In genomic region chr7:105418106-105418505, GRCm38 (mm10) we compare ENCODE assay signal across 27 mouse cellular contexts. TPM values are rescaled to one million over a fixed set of nuclear protein-coding genes. Genes with fewer than 3 reads are reported as not detected.
DNase-seq lines count a peak whose midpoint lies in the region; ATAC-seq lines count a peak whose summit lies in the region.
"Had no signal": no experiment of that assay in that cellular context is flagged by ENCODE, and none has a peak within 500 bp of the region (broad histone marks: within the 10 kb centered on the region; RNA-seq: fewer than 3 reads in every experiment).

No protein-coding gene starts in this region.

- H3K27me3 ChIP-seq in forebrain, embryonic 16.5 days (replicated peaks; ENCODE audit: control insufficient read depth, insufficient read depth, low read length) = no peaks in the 10 kb centered on the region
- no peaks in the 10 kb centered on the region for H3K27me3 ChIP-seq in forebrain, embryonic 15.5 days
- no peaks in the 10 kb centered on the region for H3K27me3 ChIP-seq in hindbrain, embryonic 16.5 days (replicated peaks; ENCODE audit: control insufficient read depth, insufficient read depth, low read length)
- H3K27me3 ChIP-seq in hindbrain, embryonic 12.5 days = no peaks in the 10 kb centered on the region
- H3K27me3 ChIP-seq in midbrain, embryonic 16.5 days (ENCODE audit: control insufficient read depth, insufficient read depth, low read depth, low read length) = no peaks in the 10 kb centered on the region
- no peaks in the 10 kb centered on the region for H3K27me3 ChIP-seq in midbrain, embryonic 14.5 days (ENCODE audit: control insufficient read depth, insufficient read depth, low read length)
- H3K27me3 ChIP-seq: heart, embryonic 12.5 days; intestine, embryonic 15.5 days had no signal

- DNase-seq in midbrain, embryonic 14.5 days = no peak
- no peak for DNase-seq in gastrocnemius, postnatal 10 days
- DNase-seq: adrenal gland, postnatal 10 days; B cell, adult 2 months; cerebellum, adult 18-20 months; cerebellum, adult 9-11 months; cerebellum, postnatal 36 days; kidney, adult 18-20 months had no signal

- H3K9ac ChIP-seq in forebrain, embryonic 16.5 days (replicated peaks; ENCODE audit: low read depth, low read length) = no peak overlapping the region
- H3K9ac ChIP-seq in forebrain, embryonic 15.5 days (replicated peaks) = no peak overlapping the region
- no peak overlapping the region for H3K9ac ChIP-seq in hindbrain, embryonic 16.5 days (ENCODE audit: low read depth, low read length)
- no peak overlapping the region for H3K9ac ChIP-seq in hindbrain, embryonic 12.5 days
- H3K9ac ChIP-seq in midbrain, embryonic 16.5 days (ENCODE audit: low read depth, low read length) = no peak overlapping the region
- H3K9ac ChIP-seq in midbrain, embryonic 14.5 days (replicated peaks; ENCODE audit: low read length) = no peak overlapping the region
- H3K9ac ChIP-seq: heart, embryonic 12.5 days; intestine, embryonic 15.5 days had no signal

- no peak overlapping the region for H3K4me2 ChIP-seq in forebrain, embryonic 16.5 days (ENCODE audit: low read length)
- no peak overlapping the region for H3K4me2 ChIP-seq in forebrain, embryonic 15.5 days (replicated peaks)
- H3K4me2 ChIP-seq in hindbrain, embryonic 16.5 days (ENCODE audit: low read length) = no peak overlapping the region
- H3K4me2 ChIP-seq in hindbrain, embryonic 12.5 days (replicated peaks) = no peak overlapping the region
- H3K4me2 ChIP-seq in midbrain, embryonic 16.5 days (ENCODE audit: low read length) = no peak overlapping the region
- H3K4me2 ChIP-seq in midbrain, embryonic 14.5 days (ENCODE audit: low read length) = no peak overlapping the region
- H3K4me2 ChIP-seq: heart, embryonic 12.5 days; intestine, embryonic 15.5 days had no signal

- H3K9me3 ChIP-seq in forebrain, embryonic 16.5 days (ENCODE audit: control insufficient read depth, low read length) = no peaks in the 10 kb centered on the region
- H3K9me3 ChIP-seq in forebrain, embryonic 15.5 days = no peaks in the 10 kb centered on the region
- H3K9me3 ChIP-seq in hindbrain, embryonic 16.5 days (ENCODE audit: control insufficient read depth, low read length) = no peaks in the 10 kb centered on the region
- H3K9me3 ChIP-seq in hindbrain, embryonic 12.5 days (replicated peaks) = no peaks in the 10 kb centered on the region
- no peaks in the 10 kb centered on the region for H3K9me3 ChIP-seq in midbrain, embryonic 16.5 days (replicated peaks; ENCODE audit: control insufficient read depth, low read length, poor library complexity, severe bottlenecking)
- H3K9me3 ChIP-seq in midbrain, embryonic 14.5 days (ENCODE audit: control insufficient read depth, low read length) = no peaks in the 10 kb centered on the region
- H3K9me3 ChIP-seq: embryonic facial prominence, embryonic 10.5 days; G1E; heart, embryonic 12.5 days; intestine, embryonic 15.5 days had no signal

- WGBS in forebrain, embryonic 16.5 days = 75% methylated on average over 5 of the region's 5 CpGs
- WGBS in forebrain, embryonic 15.5 days = 77% methylated on average over 5 of the region's 5 CpGs
- WGBS in hindbrain, embryonic 16.5 days = 70% methylated on average over 5 of the region's 5 CpGs
- 77% methylated on average over 5 of the region's 5 CpGs for WGBS in hindbrain, embryonic 12.5 days
- 74% methylated on average over 5 of the region's 5 CpGs for WGBS in midbrain, embryonic 16.5 days
- WGBS in midbrain, embryonic 14.5 days = 86% methylated on average over 5 of the region's 5 CpGs

- peak; percentile 45; the same call in 1 of the 2 replicates for ATAC-seq in forebrain, embryonic 16.5 days
- no peak for ATAC-seq in forebrain, embryonic 15.5 days (replicated peaks)
- peak; percentile 42; the same call in 1 of the 2 replicates for ATAC-seq in hindbrain, embryonic 16.5 days
- no peak for ATAC-seq in hindbrain, embryonic 12.5 days (ENCODE audit: low FRiP score)
- peak; percentile 84 for ATAC-seq in midbrain, embryonic 16.5 days
- ATAC-seq in midbrain, embryonic 14.5 days (ENCODE audit: low FRiP score, low TSS enrichment) = no peak
- ATAC-seq: CD4-positive, CD25-positive, alpha-beta regulatory T cell, adult 4 months; forebrain, embryonic 14.5 days; intestine, embryonic 15.5 days had no signal

- H3K27ac ChIP-seq in forebrain, embryonic 16.5 days (ENCODE audit: low read length) = no peak overlapping the region
- H3K27ac ChIP-seq in forebrain, embryonic 15.5 days (replicated peaks) = no peak overlapping the region
- no peak overlapping the region for H3K27ac ChIP-seq in hindbrain, embryonic 16.5 days (ENCODE audit: low read depth, low read length)
- H3K27ac ChIP-seq in hindbrain, embryonic 12.5 days = no peak overlapping the region
- no peak overlapping the region for H3K27ac ChIP-seq in midbrain, embryonic 16.5 days (ENCODE audit: low read length)
- no peak overlapping the region for H3K27ac ChIP-seq in midbrain, embryonic 14.5 days (replicated peaks; ENCODE audit: low read depth, low read length)
- H3K27ac ChIP-seq: embryonic facial prominence, embryonic 10.5 days; intestine, embryonic 15.5 days had no signal

- H3K36me3 ChIP-seq in forebrain, embryonic 16.5 days (ENCODE audit: control insufficient read depth, insufficient read depth) = no peaks in the 10 kb centered on the region
- no peaks in the 10 kb centered on the region for H3K36me3 ChIP-seq in forebrain, embryonic 15.5 days
- no peaks in the 10 kb centered on the region for H3K36me3 ChIP-seq in hindbrain, embryonic 16.5 days (ENCODE audit: control insufficient read depth, insufficient read depth, low read length)
- no peaks in the 10 kb centered on the region for H3K36me3 ChIP-seq in hindbrain, embryonic 12.5 days
- no peaks in the 10 kb centered on the region for H3K36me3 ChIP-seq in midbrain, embryonic 16.5 days (ENCODE audit: control insufficient read depth, insufficient read depth, low read length)
- H3K36me3 ChIP-seq in midbrain, embryonic 14.5 days (ENCODE audit: control insufficient read depth, insufficient read depth, low read length) = no peaks in the 10 kb centered on the region
- H3K36me3 ChIP-seq: embryonic facial prominence, embryonic 10.5 days; G1E; heart, embryonic 12.5 days; intestine, embryonic 15.5 days had no signal

- no peaks in the 10 kb centered on the region for H3K4me1 ChIP-seq in forebrain, embryonic 16.5 days (replicated peaks; ENCODE audit: control insufficient read depth, insufficient read depth, low read length)
- H3K4me1 ChIP-seq in forebrain, embryonic 15.5 days = no peaks in the 10 kb centered on the region
- no peaks in the 10 kb centered on the region for H3K4me1 ChIP-seq in hindbrain, embryonic 16.5 days (ENCODE audit: control insufficient read depth, insufficient read depth, low read depth, low read length)
- H3K4me1 ChIP-seq in hindbrain, embryonic 12.5 days = no peaks in the 10 kb centered on the region
- no peaks in the 10 kb centered on the region for H3K4me1 ChIP-seq in midbrain, embryonic 16.5 days (ENCODE audit: control insufficient read depth, insufficient read depth, low read length)
- no peaks in the 10 kb centered on the region for H3K4me1 ChIP-seq in midbrain, embryonic 14.5 days (ENCODE audit: control insufficient read depth, insufficient read depth, low read length)
- H3K4me1 ChIP-seq: embryonic facial prominence, embryonic 10.5 days; intestine, embryonic 15.5 days had no signal

- no peak overlapping the region for H3K4me3 ChIP-seq in forebrain, embryonic 16.5 days (replicated peaks; ENCODE audit: low read length)
- H3K4me3 ChIP-seq in forebrain, embryonic 15.5 days = no peak overlapping the region
- H3K4me3 ChIP-seq in hindbrain, embryonic 16.5 days (ENCODE audit: low read length) = no peak overlapping the region
- no peak overlapping the region for H3K4me3 ChIP-seq in hindbrain, embryonic 12.5 days
- H3K4me3 ChIP-seq in midbrain, embryonic 16.5 days (ENCODE audit: low read depth, low read length) = no peak overlapping the region
- no peak overlapping the region for H3K4me3 ChIP-seq in midbrain, embryonic 14.5 days (replicated peaks; ENCODE audit: low read depth, low read length)
- H3K4me3 ChIP-seq: embryonic facial prominence, embryonic 10.5 days; heart, embryonic 12.5 days; intestine, embryonic 15.5 days had no signal

RNA-seq across cellular contexts. Expression of gene Cckbr, which starts 7.4 kb away (rescaled TPM):
- 1.2 and 2.6 TPM in 2 replicates for polyA plus RNA-seq in forebrain, embryonic 16.5 days (2015; fragmentation: Nextera tagmentation; extraction: Ambion mirVana)
- polyA plus RNA-seq in forebrain, embryonic 15.5 days (2015; fragmentation: Nextera tagmentation; extraction: Ambion mirVana) = 1.5 TPM in 2 replicates
- polyA plus RNA-seq in hindbrain, embryonic 16.5 days (2015; fragmentation: Nextera tagmentation; extraction: Ambion mirVana) = 7.7 and 8.1 TPM in 2 replicates
- polyA plus RNA-seq in hindbrain, embryonic 12.5 days (2016; fragmentation: Nextera tagmentation; extraction: Ambion mirVana) = 0.46 and 0.92 TPM in 2 replicates
- 6.2 and 8.5 TPM in 2 replicates for polyA plus RNA-seq in midbrain, embryonic 16.5 days (2015; fragmentation: Nextera tagmentation; extraction: Ambion mirVana)
- polyA plus RNA-seq in midbrain, embryonic 14.5 days (2014; fragmentation: Nextera tagmentation; extraction: Ambion mirVana) = 1.7 and 3.0 TPM in 2 replicates
- not detected for total RNA-seq in gastrocnemius, postnatal 10 days (2021)
- total RNA-seq: gastrocnemius, adult 8-10 months; gastrocnemius, postnatal 4 days; heart, adult 8-10 months; heart, postnatal 25 days had no signal
- polyA plus RNA-seq: CD4-positive, CD25-positive, alpha-beta regulatory T cell, adult 4 months; G1E; heart, embryonic 12.5 days; heart, embryonic 16.5 days had no signal

RNA-seq across cellular contexts. Expression of gene Cnga4, which starts 13.7 kb away (rescaled TPM):
- polyA plus RNA-seq in forebrain, embryonic 16.5 days (2015; fragmentation: Nextera tagmentation; extraction: Ambion mirVana) = 0.19 TPM in 1 of 2 replicates, not detected in the other
- polyA plus RNA-seq in forebrain, embryonic 15.5 days (2015; fragmentation: Nextera tagmentation; extraction: Ambion mirVana) = 0.09 and 0.11 TPM in 2 replicates
- 0.17 TPM in 1 of 2 replicates, not detected in the other for polyA plus RNA-seq in hindbrain, embryonic 16.5 days (2015; fragmentation: Nextera tagmentation; extraction: Ambion mirVana)
- 0.19 TPM in 1 of 2 replicates, not detected in the other for polyA plus RNA-seq in hindbrain, embryonic 12.5 days (2016; fragmentation: Nextera tagmentation; extraction: Ambion mirVana)
- 0.14 and 0.25 TPM in 2 replicates for polyA plus RNA-seq in midbrain, embryonic 16.5 days (2015; fragmentation: Nextera tagmentation; extraction: Ambion mirVana)
- 0.11 TPM in 1 of 2 replicates, not detected in the other for polyA plus RNA-seq in midbrain, embryonic 14.5 days (2014; fragmentation: Nextera tagmentation; extraction: Ambion mirVana)
- not detected for total RNA-seq in gastrocnemius, postnatal 10 days (2021)
- total RNA-seq: adrenal gland, postnatal 10 days; adrenal gland, postnatal 4 days; G1E; gastrocnemius, adult 8-10 months; gastrocnemius, postnatal 4 days; heart, adult 8-10 months; heart, postnatal 25 days had no signal
- polyA plus RNA-seq: CD4-positive, CD25-positive, alpha-beta regulatory T cell, adult 4 months; forebrain, embryonic 14.5 days; G1E; heart, embryonic 12.5 days; intestine, embryonic 15.5 days had no signal

RNA-seq across cellular contexts. Expression of gene Fam160a2, which starts 18.3 kb away (rescaled TPM):
- 50.1 and 53.6 TPM in 2 replicates for polyA plus RNA-seq in forebrain, embryonic 16.5 days (2015; fragmentation: Nextera tagmentation; extraction: Ambion mirVana)
- polyA plus RNA-seq in forebrain, embryonic 15.5 days (2015; fragmentation: Nextera tagmentation; extraction: Ambion mirVana) = 50.2 and 50.6 TPM in 2 replicates
- polyA plus RNA-seq in hindbrain, embryonic 16.5 days (2015; fragmentation: Nextera tagmentation; extraction: Ambion mirVana) = 43.4 and 43.7 TPM in 2 replicates
- polyA plus RNA-seq in hindbrain, embryonic 12.5 days (2016; fragmentation: Nextera tagmentation; extraction: Ambion mirVana) = 41.6 and 44.7 TPM in 2 replicates
- polyA plus RNA-seq in midbrain, embryonic 16.5 days (2015; fragmentation: Nextera tagmentation; extraction: Ambion mirVana) = 43.7 and 50.8 TPM in 2 replicates
- polyA plus RNA-seq in midbrain, embryonic 14.5 days (2014; fragmentation: Nextera tagmentation; extraction: Ambion mirVana) = 32.3 and 44.0 TPM in 2 replicates
- 10 to 100 TPM; 12.6 to 17.5 TPM for total RNA-seq in gastrocnemius, postnatal 10 days (2021)

RNA-seq across cellular contexts. Expression of gene Gm5901, which starts 43.3 kb away (rescaled TPM):
- not detected in 2 replicates for polyA plus RNA-seq in forebrain, embryonic 16.5 days (2015; fragmentation: Nextera tagmentation; extraction: Ambion mirVana)
- polyA plus RNA-seq in forebrain, embryonic 15.5 days (2015; fragmentation: Nextera tagmentation; extraction: Ambion mirVana) = not detected in 2 replicates
- not detected in 2 replicates for polyA plus RNA-seq in hindbrain, embryonic 16.5 days (2015; fragmentation: Nextera tagmentation; extraction: Ambion mirVana)
- not detected in 2 replicates for polyA plus RNA-seq in hindbrain, embryonic 12.5 days (2016; fragmentation: Nextera tagmentation; extraction: Ambion mirVana)
- polyA plus RNA-seq in midbrain, embryonic 16.5 days (2015; fragmentation: Nextera tagmentation; extraction: Ambion mirVana) = not detected in 2 replicates
- polyA plus RNA-seq in midbrain, embryonic 14.5 days (2014; fragmentation: Nextera tagmentation; extraction: Ambion mirVana) = not detected in 2 replicates
- total RNA-seq in gastrocnemius, postnatal 10 days (2021) = not detected
- total RNA-seq: adrenal gland, postnatal 10 days; adrenal gland, postnatal 4 days; gastrocnemius, adult 8-10 months; gastrocnemius, postnatal 4 days; heart, adult 8-10 months; heart, postnatal 25 days had no signal
- polyA plus RNA-seq: CD4-positive, CD25-positive, alpha-beta regulatory T cell, adult 4 months; embryonic facial prominence, embryonic 10.5 days; embryonic facial prominence, embryonic 14.5 days; forebrain, embryonic 14.5 days; G1E; heart, embryonic 12.5 days; heart, embryonic 16.5 days; hindbrain, embryonic 11.5 days; intestine, embryonic 15.5 days had no signal

RNA-seq across cellular contexts. Expression of gene Olfr692, which starts 50.1 kb away (rescaled TPM):
- polyA plus RNA-seq in forebrain, embryonic 16.5 days (2015; fragmentation: Nextera tagmentation; extraction: Ambion mirVana) = not detected in 2 replicates
- polyA plus RNA-seq in forebrain, embryonic 15.5 days (2015; fragmentation: Nextera tagmentation; extraction: Ambion mirVana) = not detected in 2 replicates
- not detected in 2 replicates for polyA plus RNA-seq in hindbrain, embryonic 16.5 days (2015; fragmentation: Nextera tagmentation; extraction: Ambion mirVana)
- not detected in 2 replicates for polyA plus RNA-seq in hindbrain, embryonic 12.5 days (2016; fragmentation: Nextera tagmentation; extraction: Ambion mirVana)
- not detected in 2 replicates for polyA plus RNA-seq in midbrain, embryonic 16.5 days (2015; fragmentation: Nextera tagmentation; extraction: Ambion mirVana)
- polyA plus RNA-seq in midbrain, embryonic 14.5 days (2014; fragmentation: Nextera tagmentation; extraction: Ambion mirVana) = not detected in 2 replicates
- total RNA-seq in gastrocnemius, postnatal 10 days (2021) = not detected
- total RNA-seq: adrenal gland, postnatal 10 days; adrenal gland, postnatal 4 days; G1E; gastrocnemius, adult 8-10 months; gastrocnemius, postnatal 4 days; heart, adult 8-10 months; heart, postnatal 25 days had no signal
- polyA plus RNA-seq: CD4-positive, CD25-positive, alpha-beta regulatory T cell, adult 4 months; embryonic facial prominence, embryonic 10.5 days; forebrain, embryonic 14.5 days; G1E; heart, embryonic 12.5 days; heart, embryonic 16.5 days; hindbrain, embryonic 11.5 days; intestine, embryonic 15.5 days had no signal

Comparison
In these comparisons a context has a peak if more than half of its experiments do, and no peak if none do; other contexts are left out.
1. ATAC-seq: peak in forebrain, embryonic 16.5 days (single experiment), hindbrain, embryonic 16.5 days (single experiment) and midbrain, embryonic 16.5 days (single experiment); none in forebrain, embryonic 15.5 days (single experiment), hindbrain, embryonic 12.5 days (single experiment) and midbrain, embryonic 14.5 days (single experiment).